Mouse (Mus musculus): ENCODE measurements around the gene Srsf7.

GRCm38 (mm10) chr17:80229396-80229795 lies 22.3 kb upstream of the Srsf7 start:
- TF ChIP-seq GATA1 (IDR thresholded peaks at IDR 0.05; ENCODE audit: borderline replicate concordance, low read length) (no peak), TAL1 (conservative IDR thresholded peaks at IDR 0.05; ENCODE audit: low read depth, low read length) (no peak), CTCF (IDR thresholded peaks at IDR 0.05; ENCODE audit: low read depth, low read length) (no peak), POLR2AphosphoS5 (IDR thresholded peaks at IDR 0.05; ENCODE audit: insufficient replicate concordance, low read depth, low read length) (no peak), GATA2 (IDR thresholded peaks at IDR 0.05; ENCODE audit: borderline replicate concordance, low read depth, low read length) (no peak)

Data from G1E (cell line).